Mouse (Mus musculus) gastrocnemius, adult 8-10 months (tissue): ENCODE measurements around the gene Kctd10. TPM values are rescaled to one million over a fixed set of nuclear protein-coding genes. Genes with fewer than 3 reads are reported as not detected.
A peak's percentile ranks its signal among the peaks of the same experiment; 100 is the strongest.

ENCODE experiments used
- DNase-seq, 2 experiments: peaks; one replicate each; pipeline ENCODE4 v3.0.0; 2022; ENCODE audit warnings: low spot score in 2 of 2
- total RNA-seq, 4 experiments: library from RNA; stranded (reverse); gene quantifications; 2 replicates each; pipeline ENCODE4 v1.2.4; 2022

Gene Kctd10
- 10 to 100 TPM; 10.2 to 16.6 (median 14.2) TPM for total RNA-seq

- DNase-seq = peak; percentile 63 to 66
Observed at GRCm38 (mm10) chr5:114380209-114381012, at the start of gene Kctd10, which contains the start of gene Ube3b. TSS of gene Kctd10 (minus strand) at chr5:114380508. TSS of gene Ube3b (plus strand) at chr5:114380607.

DNA sequence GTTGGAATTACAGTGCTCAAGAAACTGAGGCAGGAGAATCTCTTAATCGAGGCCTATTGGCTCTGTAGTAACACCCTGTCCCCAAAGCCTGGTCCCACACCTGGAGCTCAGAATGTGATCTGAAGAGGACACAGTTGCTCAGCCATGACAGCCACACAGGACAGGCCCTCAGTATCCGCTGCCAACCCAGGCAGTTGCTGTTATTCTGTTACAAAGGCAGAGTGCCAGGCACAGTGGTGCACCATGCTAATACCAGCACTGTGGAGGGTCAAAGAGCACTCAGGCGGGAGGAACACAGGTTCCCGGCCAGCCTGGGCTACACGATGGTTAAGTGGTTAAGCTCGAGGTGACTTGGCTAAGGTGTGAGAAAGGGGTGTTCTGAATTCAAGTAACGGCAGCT lies 49.5 kb upstream of the Kctd10 start:
- DNase-seq = no peak

DNA sequence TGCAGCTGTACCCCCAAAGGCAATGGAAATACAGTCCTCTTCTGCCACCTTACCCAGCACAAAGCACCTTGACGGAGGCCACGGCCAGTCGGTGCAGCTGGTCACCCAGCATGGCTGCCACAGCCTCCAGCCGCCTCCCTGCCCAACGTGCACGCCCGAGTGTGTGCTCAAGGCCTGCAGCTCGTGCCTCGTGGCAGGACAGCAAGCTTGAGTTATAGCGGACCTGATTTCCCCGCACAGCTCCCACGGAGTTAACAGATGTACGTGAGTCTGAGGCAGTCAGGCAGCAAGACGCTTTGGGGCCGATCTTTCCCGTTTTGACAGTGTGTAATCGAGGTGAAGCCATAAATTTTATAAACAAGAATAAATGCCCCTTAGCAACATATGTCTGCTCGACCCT lies 48.3 kb upstream of the Kctd10 start:
- DNase-seq = no peak

GRCm38 (mm10) chr5:114426732-114427131 lies 46.4 kb upstream of the Kctd10 start:
- DNase-seq = no peak

DNA sequence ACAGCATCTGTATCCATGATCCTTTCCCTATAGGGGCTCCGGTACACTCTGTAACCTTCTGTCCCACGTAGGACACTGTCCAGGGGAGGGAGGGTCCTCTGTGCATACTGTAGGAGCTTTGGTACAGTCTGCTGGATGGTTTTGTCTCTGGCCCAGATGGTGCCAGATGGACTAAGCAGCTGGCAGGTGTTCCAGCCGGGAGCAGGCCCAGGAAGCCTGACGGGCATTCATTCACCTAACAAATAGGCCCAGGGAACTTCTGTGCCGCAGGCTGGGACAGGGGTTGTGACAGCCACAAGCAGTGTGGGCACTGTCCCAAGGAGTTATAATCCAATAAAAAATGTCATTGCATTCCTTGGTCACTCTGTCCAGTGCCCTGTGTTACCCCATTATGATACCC lies 43.7 kb upstream of the Kctd10 start:
- DNase-seq = no peak

GRCm38 (mm10) chr5:114422591-114422990 lies 42.3 kb upstream of the Kctd10 start:
- DNase-seq = no peak

DNA sequence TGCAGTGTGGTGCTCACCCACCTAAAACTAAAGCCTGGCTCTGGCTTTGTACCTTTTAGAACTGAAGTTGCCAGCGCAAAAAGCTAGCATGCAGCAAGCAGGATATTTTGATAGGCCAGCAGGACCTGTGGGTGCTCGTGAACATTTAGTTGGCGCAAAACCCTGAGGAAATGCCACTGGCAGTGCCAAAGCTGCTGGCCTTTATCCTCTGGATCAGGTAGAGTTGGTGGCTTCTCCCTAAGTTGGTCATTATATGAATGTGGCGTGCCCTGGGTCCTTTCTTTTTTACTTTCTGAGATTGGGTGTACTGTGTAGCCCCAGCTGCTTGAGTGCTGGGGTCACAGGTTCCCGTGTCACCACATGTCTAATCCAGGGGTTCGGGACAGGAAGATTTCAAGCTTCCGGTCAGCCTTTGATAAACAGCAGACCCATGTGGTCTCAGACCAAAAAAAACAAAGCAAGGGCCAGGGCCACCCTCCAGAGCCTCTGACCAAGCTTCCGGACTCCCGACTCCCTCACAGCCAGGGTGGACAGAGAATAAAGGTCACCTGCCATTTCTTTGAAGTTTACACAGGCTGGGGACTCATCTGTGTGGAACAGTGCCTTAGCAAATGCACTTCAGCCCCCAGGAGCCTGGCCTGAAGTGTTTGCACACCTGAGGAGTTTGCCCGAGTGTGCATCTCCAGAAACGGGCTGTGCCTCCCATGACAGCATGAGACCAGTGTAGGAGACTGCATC lies 41.4 kb upstream of the Kctd10 start:
- DNase-seq = no peak

DNA sequence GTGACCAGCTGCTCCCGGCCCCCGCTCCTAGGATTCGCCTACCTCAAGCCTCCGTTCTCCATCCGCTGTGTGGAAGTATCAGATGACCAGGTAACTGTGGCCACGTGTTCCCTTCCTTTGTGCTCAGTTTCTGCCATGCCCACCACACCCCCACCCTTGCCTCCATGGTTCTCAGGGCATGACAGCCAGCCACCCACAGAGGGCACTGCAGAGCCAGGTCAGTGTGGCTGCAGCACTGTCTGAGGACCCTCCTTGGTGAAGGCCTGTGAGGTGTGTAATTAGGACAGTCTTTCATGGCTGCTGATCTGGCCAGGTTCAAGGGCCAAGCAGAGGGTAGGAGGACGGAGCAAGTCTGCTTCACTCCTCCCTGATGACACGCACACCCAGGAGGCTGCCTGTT lies 38.2 kb upstream of the Kctd10 start:
- no peak for DNase-seq

DNA sequence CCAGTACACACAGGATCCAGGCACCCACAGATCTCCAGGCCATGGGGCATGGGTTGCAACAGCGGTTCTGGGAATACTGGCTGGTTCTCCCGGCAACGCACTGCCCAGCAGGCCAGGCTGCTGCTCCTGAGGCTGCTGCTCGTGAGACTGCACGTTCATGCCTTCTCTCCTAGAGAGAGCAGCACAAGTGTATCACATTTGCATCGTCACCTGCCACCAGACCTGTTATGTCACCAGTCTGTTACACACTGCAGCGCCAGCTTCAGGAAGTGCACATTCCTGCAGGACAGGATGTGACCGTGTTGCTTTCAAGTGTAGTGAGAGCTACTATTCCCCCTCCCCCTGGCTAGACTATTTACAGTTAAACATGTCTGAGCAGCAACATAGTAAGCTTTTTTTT lies 36.5 kb upstream of the Kctd10 start:
- no peak for DNase-seq

- DNase-seq = no peak
Observed at GRCm38 (mm10) chr5:114415606-114416005, 35.3 kb upstream of the Kctd10 start.

- peak; percentile 26 for DNase-seq
Observed at GRCm38 (mm10) chr5:114413067-114413735, 32.9 kb upstream of the Kctd10 start.

DNA sequence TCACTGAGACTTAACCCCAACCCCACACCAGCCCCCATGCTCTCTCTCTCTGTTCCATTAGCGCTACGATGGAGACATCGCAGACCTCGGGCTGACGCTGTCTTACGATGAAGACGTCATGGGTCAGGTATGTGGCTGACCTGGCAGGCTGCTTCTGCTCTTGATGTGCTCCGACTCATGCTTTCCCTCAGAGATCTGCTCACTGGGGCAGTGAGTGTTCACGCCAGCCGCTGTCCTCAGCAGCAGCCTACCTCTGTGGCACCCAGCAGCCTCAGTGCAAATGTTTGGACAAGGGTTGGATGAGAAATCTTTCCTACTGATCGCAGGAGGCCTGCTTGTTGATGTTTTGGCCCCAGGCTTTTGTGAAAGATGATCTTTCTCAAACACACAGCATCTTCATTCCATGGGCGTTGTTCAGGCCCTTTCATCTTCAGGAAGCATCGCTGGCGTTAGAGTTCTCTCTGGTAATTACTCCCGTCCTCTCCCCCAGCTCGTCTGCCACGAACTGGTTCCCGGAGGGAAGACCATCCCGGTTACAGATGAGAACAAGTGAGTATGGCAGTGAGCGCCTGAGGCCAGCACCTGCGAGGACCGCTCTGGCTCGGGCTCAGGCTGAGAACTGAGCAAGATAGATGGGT lies 32.2 kb upstream of the Kctd10 start:
- no peak for DNase-seq

DNA sequence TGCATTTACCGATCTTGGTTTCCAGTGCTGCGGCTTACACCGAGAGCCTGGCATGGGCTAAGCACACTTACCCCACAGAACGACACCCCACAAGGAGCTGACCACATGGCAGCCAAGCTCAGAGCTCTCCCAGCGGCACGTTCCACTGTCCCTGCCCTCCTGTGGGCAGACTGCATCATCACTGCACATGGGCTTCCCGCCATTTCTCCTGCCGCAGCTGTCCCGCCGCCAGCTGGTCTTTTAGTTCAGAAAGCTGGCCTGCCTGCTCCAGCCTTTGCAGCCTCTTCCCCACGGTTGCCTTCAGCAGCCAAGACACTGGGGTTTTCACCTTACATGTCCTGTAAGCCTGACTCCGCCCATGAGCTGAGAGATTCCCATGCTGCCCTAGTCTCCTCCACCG lies 30.1 kb upstream of the Kctd10 start:
- DNase-seq = no peak

GRCm38 (mm10) chr5:114408846-114409245 lies 28.5 kb upstream of the Kctd10 start:
- DNase-seq = no peak

DNA sequence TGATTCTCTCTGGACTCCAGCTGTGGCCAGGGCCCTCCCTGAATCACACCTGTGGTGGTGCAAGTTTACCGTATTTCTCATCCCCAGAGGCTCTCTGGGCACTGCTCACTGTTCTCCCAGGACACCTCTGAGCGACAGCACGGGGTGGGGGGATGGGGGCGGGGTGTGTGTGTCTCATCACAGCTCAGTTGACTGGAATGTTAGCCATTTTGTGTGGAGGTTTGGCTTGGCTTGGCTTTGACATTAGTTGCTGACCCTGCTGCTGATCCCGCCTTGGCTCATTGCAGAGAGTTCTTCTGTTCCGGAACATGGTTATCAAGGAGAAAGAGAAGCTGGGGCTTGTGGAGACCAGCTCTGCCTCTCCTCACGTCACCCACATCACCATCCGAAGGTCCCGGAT lies 27.5 kb upstream of the Kctd10 start:
- DNase-seq = no peak

DNA sequence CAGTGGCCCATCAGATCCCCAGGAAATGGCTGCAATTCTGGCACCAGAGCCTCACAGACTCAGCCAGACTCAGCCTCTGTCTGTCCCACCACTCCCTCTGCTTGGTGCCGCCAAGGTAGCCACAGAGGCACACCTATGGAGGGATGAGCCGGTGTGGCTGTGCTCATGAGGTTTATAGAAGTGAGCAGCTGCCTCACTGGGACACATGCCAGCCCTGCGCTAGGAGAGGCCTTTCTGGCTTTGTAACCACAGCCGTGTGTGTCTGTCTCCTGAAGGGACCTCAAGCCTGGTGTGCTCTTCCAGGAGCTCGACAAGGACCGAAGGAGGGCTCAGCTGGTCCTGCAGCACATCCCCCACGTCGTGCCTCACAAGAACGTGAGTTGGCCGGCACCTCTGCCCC lies 27.0 kb upstream of the Kctd10 start:
- no peak for DNase-seq

- no peak for DNase-seq
Observed at GRCm38 (mm10) chr5:114406592-114406991, 26.3 kb upstream of the Kctd10 start.

GRCm38 (mm10) chr5:114393169-114393568 lies 12.9 kb upstream of the Kctd10 start:
- DNase-seq = no peak

DNA sequence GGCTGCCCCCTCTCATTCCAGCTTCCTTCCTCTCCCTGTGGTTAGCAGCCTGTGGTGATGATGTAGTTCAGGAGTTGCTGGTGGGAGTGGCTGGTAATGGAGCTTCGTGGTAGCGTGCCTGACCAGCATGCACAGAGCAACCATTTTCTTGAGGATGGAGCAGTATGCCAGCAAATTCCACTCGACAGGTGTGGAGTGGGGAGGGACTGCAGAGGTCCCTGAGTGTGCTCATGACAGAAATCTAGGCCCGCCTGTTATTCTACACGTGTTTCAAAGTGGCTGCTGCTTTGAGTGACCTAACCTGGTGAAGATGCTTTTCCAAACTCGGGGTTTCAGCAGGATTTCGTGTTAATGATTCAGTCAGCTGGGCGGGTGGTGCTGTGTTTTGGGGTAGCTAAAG lies 4.1 kb upstream of the Kctd10 start:
- no peak for DNase-seq

- no peak for DNase-seq
Observed at GRCm38 (mm10) chr5:114383184-114383904, 3.0 kb upstream of the Kctd10 start.

- DNase-seq = no peak
Observed at GRCm38 (mm10) chr5:114381013-114381351, 674 bp upstream of the Kctd10 start.
